Mouse (Mus musculus): Measurements from ENCODE around the gene Rnase11. TPM values are rescaled to one million over a fixed set of nuclear protein-coding genes. Genes with fewer than 3 reads are reported as not detected.

Gene Rnase11
- polyA plus RNA-seq, 2 experiments: not detected

GRCm38 (mm10) chr14:51060761-51061160, 10.8 kb upstream of the Rnase11 start:
- DNase-seq (ENCODE audit: low read depth in 3 of 3, low spot score in 3 of 3): no peak
- no peaks in the 10 kb centered on the region for H3K9me3 ChIP-seq (ENCODE audit: control insufficient read depth, low read length)

GRCm38 (mm10) chr14:51057401-51057831, 7.5 kb upstream of the Rnase11 start, which contains the start of gene Rnase12:
Gene Rnase12 (minus strand): TSS chr14:51057661.
- no peak within 1 kb of the TSS for H3K9ac ChIP-seq (replicated peaks)
- H3K4me2 ChIP-seq (ENCODE audit: low read depth): peak within 1 kb of the TSS; percentile 37
- TF ChIP-seq EP300 (IDR thresholded peaks at IDR 0.05; ENCODE audit: low read depth) (no peak), CTCF (IDR thresholded peaks at IDR 0.05; ENCODE audit: low read depth) (no peak)
- H3K27ac ChIP-seq: no peak within 1 kb of the TSS
- 6% methylated on average over 9 of the region's 9 CpGs for WGBS (ENCODE audit: insufficient replicate concordance)
- no peak within 1 kb of the TSS for H3K4me3 ChIP-seq (ENCODE audit: insufficient read depth in 1 of 2, low read depth in 2 of 2, low read length in 2 of 2)
- DNase-seq (ENCODE audit: low read depth in 3 of 3, low spot score in 3 of 3) (no peak), ATAC-seq (ENCODE audit: insufficient read depth) (peak; percentile 58; the same call in 1 of the 2 replicates)
- H3K4me1 ChIP-seq (replicated peaks; ENCODE audit: control insufficient read depth in 2 of 2, insufficient read depth in 2 of 2, low read length in 1 of 2): peaks cover 0 to 15% of the 10 kb centered on the region in 2 experiments; a peak in 3 of 4 replicates
- H3K36me3 ChIP-seq (replicated peaks; ENCODE audit: control insufficient read depth, insufficient read depth, low read depth): no peaks in the 10 kb centered on the region
- no peaks in the 10 kb centered on the region for H3K9me3 ChIP-seq (ENCODE audit: control insufficient read depth, low read length)
- no peaks in the 10 kb centered on the region for H3K27me3 ChIP-seq (ENCODE audit: control insufficient read depth, insufficient read depth, low read length)

More at GRCm38 (mm10) chr14:51060761-51061160, 10.8 kb upstream of the Rnase11 start:
- H3K27ac ChIP-seq: no peak overlapping the region
- WGBS (ENCODE audit: insufficient replicate concordance): 72% methylated on average over 5 of the region's 5 CpGs
- no peaks in the 10 kb centered on the region for H3K27me3 ChIP-seq (ENCODE audit: control insufficient read depth, insufficient read depth, low read length)
- TF ChIP-seq EP300 (IDR thresholded peaks at IDR 0.05; ENCODE audit: low read depth) (no peak), CTCF (IDR thresholded peaks at IDR 0.05; ENCODE audit: low read depth) (no peak)
- no peaks in the 10 kb centered on the region for H3K36me3 ChIP-seq (replicated peaks; ENCODE audit: control insufficient read depth, insufficient read depth, low read depth)
- H3K4me1 ChIP-seq (replicated peaks; ENCODE audit: control insufficient read depth in 2 of 2, insufficient read depth in 2 of 2, low read length in 1 of 2): peaks cover 1 to 13% of the 10 kb centered on the region in 2 experiments; a peak in 3 of 4 replicates
- H3K4me3 ChIP-seq (ENCODE audit: insufficient read depth in 1 of 2, low read depth in 2 of 2, low read length in 2 of 2): no peak overlapping the region
- no peak overlapping the region for H3K4me2 ChIP-seq (ENCODE audit: low read depth)
- H3K9ac ChIP-seq (replicated peaks): no peak overlapping the region
- no peak for ATAC-seq (ENCODE audit: insufficient read depth)

GRCm38 (mm10) chr14:51054243-51055237, 4.6 kb upstream of the Rnase11 start:
- Histone ChIP-seq H3K9me3 (ENCODE audit: control insufficient read depth, low read length) (no peaks in the 10 kb centered on the region), H3K4me2 (ENCODE audit: low read depth) (no peak overlapping the region), H3K9ac (replicated peaks) (no peak overlapping the region), H3K36me3 (replicated peaks; ENCODE audit: control insufficient read depth, insufficient read depth, low read depth) (no peaks in the 10 kb centered on the region), H3K27me3 (ENCODE audit: control insufficient read depth, insufficient read depth, low read length) (no peaks in the 10 kb centered on the region), H3K27ac (no peak overlapping the region), H3K4me1 (replicated peaks; ENCODE audit: control insufficient read depth in 2 of 2, insufficient read depth in 2 of 2, low read length in 1 of 2) (peaks cover 0 to 10% of the 10 kb centered on the region in 2 experiments; a peak in 3 of 4 replicates), H3K4me3 (ENCODE audit: insufficient read depth in 1 of 2, low read depth in 2 of 2, low read length in 2 of 2) (no peak overlapping the region)
- DNase-seq (ENCODE audit: low read depth in 3 of 3, low spot score in 3 of 3): no peak
- TF ChIP-seq CTCF (IDR thresholded peaks at IDR 0.05; ENCODE audit: low read depth): no peak
- no peak for TF ChIP-seq EP300 (IDR thresholded peaks at IDR 0.05; ENCODE audit: low read depth)
- 48% methylated on average over 13 of the region's 13 CpGs for WGBS (ENCODE audit: insufficient replicate concordance)
- no peak for ATAC-seq (ENCODE audit: insufficient read depth)

- no peak overlapping the region for H3K4me3 ChIP-seq (ENCODE audit: insufficient read depth in 1 of 2, low read depth in 2 of 2, low read length in 2 of 2)
- H3K9me3 ChIP-seq (ENCODE audit: control insufficient read depth, low read length): no peaks in the 10 kb centered on the region
- WGBS (ENCODE audit: insufficient replicate concordance): 60% methylated on average over 5 of the region's 5 CpGs
- no peaks in the 10 kb centered on the region for H3K27me3 ChIP-seq (ENCODE audit: control insufficient read depth, insufficient read depth, low read length)
- no peak for DNase-seq (ENCODE audit: low read depth in 3 of 3, low spot score in 3 of 3)
- no peak overlapping the region for H3K9ac ChIP-seq (replicated peaks)
- H3K4me2 ChIP-seq (ENCODE audit: low read depth): no peak overlapping the region
- TF ChIP-seq CTCF (IDR thresholded peaks at IDR 0.05; ENCODE audit: low read depth) (no peak), EP300 (IDR thresholded peaks at IDR 0.05; ENCODE audit: low read depth) (no peak)
- no peaks in the 10 kb centered on the region for H3K36me3 ChIP-seq (replicated peaks; ENCODE audit: control insufficient read depth, insufficient read depth, low read depth)
- no peak for ATAC-seq (ENCODE audit: insufficient read depth)
- no peak overlapping the region for H3K27ac ChIP-seq
- peaks cover 0 to 10% of the 10 kb centered on the region in 2 experiments; a peak in 3 of 4 replicates for H3K4me1 ChIP-seq (replicated peaks; ENCODE audit: control insufficient read depth in 2 of 2, insufficient read depth in 2 of 2, low read length in 1 of 2)
Observed at GRCm38 (mm10) chr14:51053176-51053575, 3.2 kb upstream of the Rnase11 start.

GRCm38 (mm10) chr14:51051941-51052340, 2.0 kb upstream of the Rnase11 start:
- Histone ChIP-seq H3K4me3 (ENCODE audit: insufficient read depth in 1 of 2, low read depth in 2 of 2, low read length in 2 of 2) (no peak overlapping the region), H3K27me3 (ENCODE audit: control insufficient read depth, insufficient read depth, low read length) (no peaks in the 10 kb centered on the region), H3K9ac (replicated peaks) (no peak overlapping the region), H3K9me3 (ENCODE audit: control insufficient read depth, low read length) (no peaks in the 10 kb centered on the region), H3K36me3 (replicated peaks; ENCODE audit: control insufficient read depth, insufficient read depth, low read depth) (no peaks in the 10 kb centered on the region), H3K27ac (no peak overlapping the region), H3K4me2 (ENCODE audit: low read depth) (no peak overlapping the region), H3K4me1 (replicated peaks; ENCODE audit: control insufficient read depth in 2 of 2, insufficient read depth in 2 of 2, low read length in 1 of 2) (peaks cover 0 to 5% of the 10 kb centered on the region in 2 experiments; a peak in 2 of 4 replicates)
- DNase-seq (ENCODE audit: low read depth in 3 of 3, low spot score in 3 of 3) (no peak), ATAC-seq (ENCODE audit: insufficient read depth) (no peak)
- 58% methylated on average over 5 of the region's 5 CpGs for WGBS (ENCODE audit: insufficient replicate concordance)
- TF ChIP-seq CTCF (IDR thresholded peaks at IDR 0.05; ENCODE audit: low read depth): no peak
- TF ChIP-seq EP300 (IDR thresholded peaks at IDR 0.05; ENCODE audit: low read depth): no peak

All from liver, embryonic 14.5 days (tissue).